Mouse (Mus musculus): Measurements from ENCODE around the gene Acot7. TPM values are rescaled to one million over a fixed set of nuclear protein-coding genes. Genes with fewer than 3 reads are reported as not detected.

Gene Acot7
- polyA plus RNA-seq, 1 experiment from 2014 or later: 66.5 TPM

- Histone ChIP-seq H3K27me3 (ENCODE audit: control insufficient read depth, insufficient read depth, low read depth, low read length) (no peaks in the 10 kb centered on the region), H3K4me1 (replicated peaks; ENCODE audit: control insufficient read depth, insufficient read depth, low read length) (no peaks in the 10 kb centered on the region; the same call in 1 of the 2 replicates), H3K4me3 (ENCODE audit: low read length) (no peak overlapping the region), H3K4me2 (ENCODE audit: low read depth, low read length) (no peak overlapping the region), H3K9ac (ENCODE audit: low read length) (no peak overlapping the region), H3K9me3 (ENCODE audit: control insufficient read depth, low read length) (no peaks in the 10 kb centered on the region), H3K27ac (ENCODE audit: low read length) (no peak overlapping the region), H3K36me3 (ENCODE audit: control insufficient read depth, insufficient read depth, low read length) (no peaks in the 10 kb centered on the region)
- 58% methylated on average over 9 of the region's 9 CpGs for WGBS
- ATAC-seq (ENCODE audit: low read depth): no peak
Measured at GRCm38 (mm10) chr4:152253183-152253759, 75.3 kb downstream of the Acot7 start.

- no peaks in the 10 kb centered on the region for H3K27me3 ChIP-seq (ENCODE audit: control insufficient read depth, insufficient read depth, low read depth, low read length)
- peak; percentile 77 for ATAC-seq (ENCODE audit: low read depth)
- no peak overlapping the region for H3K9ac ChIP-seq (ENCODE audit: low read length)
- H3K4me3 ChIP-seq (ENCODE audit: low read length): no peak overlapping the region
- 26% methylated on average over 6 of the region's 6 CpGs for WGBS
- H3K9me3 ChIP-seq (ENCODE audit: control insufficient read depth, low read length): no peaks in the 10 kb centered on the region
- no peaks in the 10 kb centered on the region; the same call in 1 of the 2 replicates for H3K36me3 ChIP-seq (ENCODE audit: control insufficient read depth, insufficient read depth, low read length)
- H3K4me1 ChIP-seq (replicated peaks; ENCODE audit: control insufficient read depth, insufficient read depth, low read length): no peaks in the 10 kb centered on the region; the same call in 1 of the 2 replicates
- H3K4me2 ChIP-seq (ENCODE audit: low read depth, low read length): no peak overlapping the region
- 0 out of 2 replicates have a peak overlapping the region, but pooled peaks have one; percentile 1 for H3K27ac ChIP-seq (ENCODE audit: low read length)
Measured at GRCm38 (mm10) chr4:152257070-152257469, 79.1 kb downstream of the Acot7 start.

GRCm38 (mm10) chr4:152260451-152260850 lies 82.5 kb downstream of the Acot7 start:
- H3K9me3 ChIP-seq (ENCODE audit: control insufficient read depth, low read length): no peaks in the 10 kb centered on the region
- 81% methylated on average over 8 of the region's 8 CpGs for WGBS
- H3K4me1 ChIP-seq (replicated peaks; ENCODE audit: control insufficient read depth, insufficient read depth, low read length): peaks cover 5% of the 10 kb centered on the region
- no peaks in the 10 kb centered on the region for H3K27me3 ChIP-seq (ENCODE audit: control insufficient read depth, insufficient read depth, low read depth, low read length)
- H3K4me3 ChIP-seq (ENCODE audit: low read length): no peak overlapping the region
- peaks cover 2% of the 10 kb centered on the region; the same call in 1 of the 2 replicates for H3K36me3 ChIP-seq (ENCODE audit: control insufficient read depth, insufficient read depth, low read length)
- no peak overlapping the region for H3K9ac ChIP-seq (ENCODE audit: low read length)
- no peak overlapping the region for H3K27ac ChIP-seq (ENCODE audit: low read length)
- no peak for ATAC-seq (ENCODE audit: low read depth)
- H3K4me2 ChIP-seq (ENCODE audit: low read depth, low read length): no peak overlapping the region

- Histone ChIP-seq H3K4me2 (ENCODE audit: low read depth, low read length) (no peak overlapping the region), H3K27me3 (ENCODE audit: control insufficient read depth, insufficient read depth, low read depth, low read length) (no peaks in the 10 kb centered on the region), H3K9ac (ENCODE audit: low read length) (no peak overlapping the region), H3K4me1 (replicated peaks; ENCODE audit: control insufficient read depth, insufficient read depth, low read length) (peaks cover 7% of the 10 kb centered on the region), H3K9me3 (ENCODE audit: control insufficient read depth, low read length) (no peaks in the 10 kb centered on the region), H3K36me3 (ENCODE audit: control insufficient read depth, insufficient read depth, low read length) (peaks cover 2% of the 10 kb centered on the region; the same call in 1 of the 2 replicates), H3K4me3 (ENCODE audit: low read length) (no peak overlapping the region), H3K27ac (ENCODE audit: low read length) (no peak overlapping the region)
- 37% methylated on average over 9 of the region's 9 CpGs for WGBS
- ATAC-seq (ENCODE audit: low read depth): no peak
Measured at GRCm38 (mm10) chr4:152262187-152262586, 84.3 kb downstream of the Acot7 start.

GRCm38 (mm10) chr4:152263089-152263488 lies 85.2 kb downstream of the Acot7 start:
- no peak overlapping the region for H3K4me2 ChIP-seq (ENCODE audit: low read depth, low read length)
- H3K9ac ChIP-seq (ENCODE audit: low read length): no peak overlapping the region; the same call in 1 of the 2 replicates
- H3K4me1 ChIP-seq (replicated peaks; ENCODE audit: control insufficient read depth, insufficient read depth, low read length): peaks cover 12% of the 10 kb centered on the region
- H3K4me3 ChIP-seq (ENCODE audit: low read length): no peak overlapping the region
- no peaks in the 10 kb centered on the region for H3K9me3 ChIP-seq (ENCODE audit: control insufficient read depth, low read length)
- 53% methylated on average over 9 of the region's 9 CpGs for WGBS
- H3K36me3 ChIP-seq (ENCODE audit: control insufficient read depth, insufficient read depth, low read length): peaks cover 2% of the 10 kb centered on the region; the same call in 1 of the 2 replicates
- no peak overlapping the region for H3K27ac ChIP-seq (ENCODE audit: low read length)
- H3K27me3 ChIP-seq (ENCODE audit: control insufficient read depth, insufficient read depth, low read depth, low read length): no peaks in the 10 kb centered on the region
- no peak for ATAC-seq (ENCODE audit: low read depth)

GRCm38 (mm10) chr4:152263512-152264176 lies 85.7 kb downstream of the Acot7 start:
- no peaks in the 10 kb centered on the region for H3K27me3 ChIP-seq (ENCODE audit: control insufficient read depth, insufficient read depth, low read depth, low read length)
- H3K27ac ChIP-seq (ENCODE audit: low read length): 0 out of 2 replicates have a peak overlapping the region, but pooled peaks have one; percentile 12
- H3K9ac ChIP-seq (ENCODE audit: low read length): no peak overlapping the region; the same call in 1 of the 2 replicates
- no peaks in the 10 kb centered on the region for H3K9me3 ChIP-seq (ENCODE audit: control insufficient read depth, low read length)
- H3K36me3 ChIP-seq (ENCODE audit: control insufficient read depth, insufficient read depth, low read length): peaks cover 2% of the 10 kb centered on the region; the same call in 1 of the 2 replicates
- ATAC-seq (ENCODE audit: low read depth): peak; percentile 83
- H3K4me2 ChIP-seq (ENCODE audit: low read depth, low read length): no peak overlapping the region
- H3K4me1 ChIP-seq (replicated peaks; ENCODE audit: control insufficient read depth, insufficient read depth, low read length): peaks cover 12% of the 10 kb centered on the region
- WGBS: 37% methylated on average over 10 of the region's 10 CpGs
- no peak overlapping the region for H3K4me3 ChIP-seq (ENCODE audit: low read length)

GRCm38 (mm10) chr4:152264177-152264530 lies 86.2 kb downstream of the Acot7 start:
- Histone ChIP-seq H3K9me3 (ENCODE audit: control insufficient read depth, low read length) (no peaks in the 10 kb centered on the region), H3K4me2 (ENCODE audit: low read depth, low read length) (no peak overlapping the region), H3K27me3 (ENCODE audit: control insufficient read depth, insufficient read depth, low read depth, low read length) (no peaks in the 10 kb centered on the region), H3K4me3 (ENCODE audit: low read length) (no peak overlapping the region), H3K27ac (ENCODE audit: low read length) (0 out of 2 replicates have a peak overlapping the region, but pooled peaks have one; percentile 12), H3K9ac (ENCODE audit: low read length) (no peak overlapping the region), H3K4me1 (replicated peaks; ENCODE audit: control insufficient read depth, insufficient read depth, low read length) (peaks cover 12% of the 10 kb centered on the region), H3K36me3 (ENCODE audit: control insufficient read depth, insufficient read depth, low read length) (peaks cover 2% of the 10 kb centered on the region; the same call in 1 of the 2 replicates)
- no peak for ATAC-seq (ENCODE audit: low read depth)
- 37% methylated on average over 4 of the region's 4 CpGs for WGBS

- WGBS: 91% methylated on average over 9 of the region's 9 CpGs
- peaks cover 12% of the 10 kb centered on the region for H3K4me1 ChIP-seq (replicated peaks; ENCODE audit: control insufficient read depth, insufficient read depth, low read length)
Measured at GRCm38 (mm10) chr4:152264867-152265568, 87.1 kb downstream of the Acot7 start.

GRCm38 (mm10) chr4:152265791-152266190 lies 87.9 kb downstream of the Acot7 start:
- H3K36me3 ChIP-seq (ENCODE audit: control insufficient read depth, insufficient read depth, low read length): peaks cover 2% of the 10 kb centered on the region; the same call in 1 of the 2 replicates
- no peak overlapping the region for H3K27ac ChIP-seq (ENCODE audit: low read length)
- H3K27me3 ChIP-seq (ENCODE audit: control insufficient read depth, insufficient read depth, low read depth, low read length): no peaks in the 10 kb centered on the region
- H3K4me1 ChIP-seq (replicated peaks; ENCODE audit: control insufficient read depth, insufficient read depth, low read length): peaks cover 12% of the 10 kb centered on the region
- no peaks in the 10 kb centered on the region for H3K9me3 ChIP-seq (ENCODE audit: control insufficient read depth, low read length)
- no peak overlapping the region for H3K4me3 ChIP-seq (ENCODE audit: low read length)
- WGBS: 59% methylated on average over 5 of the region's 5 CpGs
- no peak overlapping the region for H3K9ac ChIP-seq (ENCODE audit: low read length)
- H3K4me2 ChIP-seq (ENCODE audit: low read depth, low read length): no peak overlapping the region
- ATAC-seq (ENCODE audit: low read depth): no peak

More at GRCm38 (mm10) chr4:152264867-152265568, 87.1 kb downstream of the Acot7 start:
- Histone ChIP-seq H3K9me3 (ENCODE audit: control insufficient read depth, low read length) (no peaks in the 10 kb centered on the region), H3K27ac (ENCODE audit: low read length) (no peak overlapping the region), H3K4me2 (ENCODE audit: low read depth, low read length) (no peak overlapping the region), H3K27me3 (ENCODE audit: control insufficient read depth, insufficient read depth, low read depth, low read length) (no peaks in the 10 kb centered on the region), H3K9ac (ENCODE audit: low read length) (no peak overlapping the region), H3K36me3 (ENCODE audit: control insufficient read depth, insufficient read depth, low read length) (peaks cover 2% of the 10 kb centered on the region; the same call in 1 of the 2 replicates), H3K4me3 (ENCODE audit: low read length) (no peak overlapping the region)
- no peak for ATAC-seq (ENCODE audit: low read depth)
